Comparison of ENCODE assay signal across 8 mouse cellular contexts in genomic region chrX:68820449-68820848, GRCm38 (mm10). TPM values are rescaled to one million over a fixed set of nuclear protein-coding genes. Genes with fewer than 3 reads are reported as not detected.
A peak's percentile ranks its signal among the peaks of the same experiment; 100 is the strongest.
DNase-seq lines count a peak whose midpoint lies in the region; ATAC-seq and TF ChIP-seq lines count a peak whose summit lies in the region.
"Not testable (repeated sequence)": the region's sequence is repeated elsewhere in the genome, so short reads cannot be mapped to it uniquely, and the experiment has no call there.
"Had no signal": no experiment of that assay in that cellular context is flagged by ENCODE, and none has a peak within 500 bp of the region (broad histone marks: within the 10 kb centered on the region; RNA-seq: fewer than 3 reads in every experiment).

No protein-coding gene starts in this region.

- not testable (repeated sequence) for ATAC-seq in heart, embryonic 12.5 days (ENCODE audit: insufficient number of reproducible peaks, low FRiP score); hindbrain, embryonic 14.5 days (ENCODE audit: low FRiP score); lung, postnatal 0 days
- ATAC-seq in neural tube, embryonic 12.5 days (ENCODE audit: low FRiP score, low read depth), result 0 out of 2 replicates have a peak, but pooled peaks have one; percentile 33

- H3K4me1 ChIP-seq in forebrain, embryonic 10.5 days; heart, embryonic 12.5 days (replicated peaks); hindbrain, embryonic 14.5 days (replicated peaks; ENCODE audit: control insufficient read depth, insufficient read depth, low read length); limb, embryonic 10.5 days; lung, postnatal 0 days (ENCODE audit: insufficient read depth, low read depth, low read length); neural tube, embryonic 12.5 days: not testable (repeated sequence)

- not testable (repeated sequence) for TF ChIP-seq CTCF in lung, postnatal 0 days (IDR thresholded peaks at IDR 0.05)

- not testable (repeated sequence) for H3K27ac ChIP-seq in forebrain, embryonic 10.5 days; heart, embryonic 12.5 days (ENCODE audit: poor library complexity, severe bottlenecking); hindbrain, embryonic 14.5 days; limb, embryonic 10.5 days; lung, postnatal 0 days (ENCODE audit: low read length); neural tube, embryonic 12.5 days

- not testable (repeated sequence) for H3K9ac ChIP-seq in heart, embryonic 12.5 days; hindbrain, embryonic 14.5 days; lung, postnatal 0 days (replicated peaks; ENCODE audit: low read depth); neural tube, embryonic 12.5 days

- not testable (repeated sequence) for H3K9me3 ChIP-seq in forebrain, embryonic 10.5 days; heart, embryonic 12.5 days (replicated peaks); hindbrain, embryonic 14.5 days (ENCODE audit: control insufficient read depth, low read length); limb, embryonic 10.5 days (replicated peaks); lung, postnatal 0 days (ENCODE audit: low read length); neural tube, embryonic 12.5 days

- peak overlapping the region; percentile 50 for H3K4me2 ChIP-seq in heart, embryonic 12.5 days
- peak overlapping the region; percentile 47 for H3K4me2 ChIP-seq in hindbrain, embryonic 14.5 days (replicated peaks)
- peak overlapping the region; percentile 42; the same call in 1 of the 2 replicates for H3K4me2 ChIP-seq in lung, postnatal 0 days (replicated peaks; ENCODE audit: low read depth, low read length)
- H3K4me2 ChIP-seq in neural tube, embryonic 12.5 days (replicated peaks), result peak overlapping the region; percentile 46

- peak; percentile 9 for DNase-seq in WW6 (ENCODE audit: low read depth, low spot score)
- DNase-seq in forebrain, embryonic 10.5 days (ENCODE audit: extremely low spot score, low spot score); hindbrain, embryonic 14.5 days (ENCODE audit: low spot score); limb, embryonic 10.5 days (ENCODE audit: low spot score); lung, postnatal 0 days (ENCODE audit: low spot score): not testable (repeated sequence)

- not testable (repeated sequence) for H3K36me3 ChIP-seq in forebrain, embryonic 10.5 days (replicated peaks); heart, embryonic 12.5 days; hindbrain, embryonic 14.5 days (replicated peaks; ENCODE audit: control insufficient read depth, insufficient read depth); limb, embryonic 10.5 days; lung, postnatal 0 days (ENCODE audit: insufficient read depth, low read length); neural tube, embryonic 12.5 days

- H3K4me3 ChIP-seq in forebrain, embryonic 10.5 days, result peak overlapping the region; percentile 41; the same call in 1 of the 2 replicates
- H3K4me3 ChIP-seq in heart, embryonic 12.5 days, result peak overlapping the region; percentile 40
- 0 out of 2 replicates have a peak overlapping the region, but pooled peaks have one; percentile 25 for H3K4me3 ChIP-seq in hindbrain, embryonic 14.5 days (replicated peaks; ENCODE audit: low read length)
- peak overlapping the region; percentile 35; the same call in 1 of the 2 replicates for H3K4me3 ChIP-seq in limb, embryonic 10.5 days
- H3K4me3 ChIP-seq in lung, postnatal 0 days (ENCODE audit: low read depth, low read length); neural tube, embryonic 12.5 days: not testable (repeated sequence)

- H3K27me3 ChIP-seq in forebrain, embryonic 10.5 days (ENCODE audit: poor library complexity, severe bottlenecking); heart, embryonic 12.5 days (replicated peaks); hindbrain, embryonic 14.5 days (ENCODE audit: control insufficient read depth, insufficient read depth, low read length); limb, embryonic 10.5 days (ENCODE audit: low read depth, poor library complexity, severe bottlenecking); lung, postnatal 0 days (replicated peaks; ENCODE audit: insufficient read depth, low read length); neural tube, embryonic 12.5 days (replicated peaks): not testable (repeated sequence)

- 27% methylated on average over 2 of the region's 2 CpGs for WGBS in forebrain, embryonic 10.5 days
- WGBS in heart, embryonic 12.5 days, result 18% methylated on average over 2 of the region's 2 CpGs
- WGBS in hindbrain, embryonic 14.5 days, result 43% methylated on average over 2 of the region's 2 CpGs
- WGBS in limb, embryonic 10.5 days, result 23% methylated on average over 2 of the region's 2 CpGs
- 35% methylated on average over 2 of the region's 2 CpGs for WGBS in lung, postnatal 0 days
- 38% methylated on average over 2 of the region's 2 CpGs for WGBS in neural tube, embryonic 12.5 days

- not testable (repeated sequence) for TF ChIP-seq EP300 in lung, postnatal 0 days (IDR thresholded peaks at IDR 0.05)

RNA-seq across cellular contexts. Expression of gene Gm14698, which starts 0.4 kb away (rescaled TPM):
- polyA plus RNA-seq in forebrain, embryonic 10.5 days (2016; fragmentation: Nextera tagmentation; extraction: Ambion mirVana), result 1.3 and 1.9 TPM in 2 replicates
- 5.1 and 6.5 TPM in 2 replicates for polyA plus RNA-seq in heart, embryonic 12.5 days (2016; fragmentation: Nextera tagmentation; extraction: Ambion mirVana)
- 3.8 and 4.2 TPM in 2 replicates for polyA plus RNA-seq in hindbrain, embryonic 14.5 days (2014; fragmentation: Nextera tagmentation; extraction: Ambion mirVana)
- 1.2 and 1.6 TPM in 2 replicates for polyA plus RNA-seq in limb, embryonic 10.5 days (2016; fragmentation: Nextera tagmentation; extraction: Ambion mirVana)
- polyA plus RNA-seq in lung, postnatal 0 days (2015; fragmentation: Nextera tagmentation; extraction: Ambion mirVana), result 2.9 and 3.3 TPM in 2 replicates
- polyA plus RNA-seq in neural tube, embryonic 12.5 days (2016; fragmentation: Nextera tagmentation; extraction: Ambion mirVana), result 3.1 and 3.3 TPM in 2 replicates

RNA-seq across cellular contexts. Expression of gene Fmr1nb, which starts 58.8 kb away (rescaled TPM):
- 0.22 and 0.43 TPM in 2 replicates for polyA plus RNA-seq in forebrain, embryonic 10.5 days (2016; fragmentation: Nextera tagmentation; extraction: Ambion mirVana)
- 0.96 and 1.6 TPM in 2 replicates for polyA plus RNA-seq in heart, embryonic 12.5 days (2016; fragmentation: Nextera tagmentation; extraction: Ambion mirVana)
- not detected in 2 replicates for polyA plus RNA-seq in hindbrain, embryonic 14.5 days (2014; fragmentation: Nextera tagmentation; extraction: Ambion mirVana)
- polyA plus RNA-seq in limb, embryonic 10.5 days (2016; fragmentation: Nextera tagmentation; extraction: Ambion mirVana), result not detected in 2 replicates
- polyA plus RNA-seq in lung, postnatal 0 days (2015; fragmentation: Nextera tagmentation; extraction: Ambion mirVana), result not detected in 2 replicates
- not detected in 2 replicates for polyA plus RNA-seq in neural tube, embryonic 12.5 days (2016; fragmentation: Nextera tagmentation; extraction: Ambion mirVana)
- polyA plus RNA-seq: kidney, embryonic 14.5 days had no signal
